Comparison of ENCODE assay signal across 16 mouse cellular contexts in genomic region chr8:123836354-123836753, GRCm38 (mm10). TPM values are rescaled to one million over a fixed set of nuclear protein-coding genes. Genes with fewer than 3 reads are reported as not detected.
"Had no signal": no experiment of that assay in that cellular context is flagged by ENCODE, and none has a peak within 500 bp of the region (broad histone marks: within the 10 kb centered on the region; RNA-seq: fewer than 3 reads in every experiment).

No protein-coding gene starts in this region.

- ATAC-seq: intestine, embryonic 15.5 days; lung, postnatal 0 days had no signal

- H3K27ac ChIP-seq: intestine, embryonic 15.5 days; limb, embryonic 12.5 days; liver, embryonic 15.5 days; neural tube, embryonic 12.5 days; stomach, postnatal 0 days had no signal

- H3K27me3 ChIP-seq: intestine, embryonic 15.5 days; limb, embryonic 12.5 days; liver, embryonic 15.5 days; neural tube, embryonic 12.5 days had no signal

- H3K9me3 ChIP-seq: intestine, embryonic 15.5 days; limb, embryonic 12.5 days; liver, embryonic 15.5 days; neural tube, embryonic 12.5 days had no signal

- H3K4me2 ChIP-seq: intestine, embryonic 15.5 days; limb, embryonic 12.5 days; liver, embryonic 15.5 days; neural tube, embryonic 12.5 days had no signal

- DNase-seq: kidney, adult 18-20 months; kidney, postnatal 10 days; kidney, postnatal 4 days; liver; lung, adult 2 months; lung, postnatal 36 days; midbrain, embryonic 14.5 days; thymus, postnatal 4 days had no signal

- H3K4me1 ChIP-seq: intestine, embryonic 15.5 days; limb, embryonic 12.5 days; liver, embryonic 15.5 days; neural tube, embryonic 12.5 days had no signal

- H3K4me3 ChIP-seq: intestine, embryonic 15.5 days; limb, embryonic 12.5 days; liver, embryonic 15.5 days; neural tube, embryonic 12.5 days had no signal

- H3K9ac ChIP-seq: intestine, embryonic 15.5 days; limb, embryonic 12.5 days; liver, embryonic 15.5 days; neural tube, embryonic 12.5 days had no signal

RNA-seq across cellular contexts. Expression of gene Rab4a, which starts 30.6 kb away (rescaled TPM):
- total RNA-seq: neutrophil, adult 5-6 weeks had no signal

RNA-seq across cellular contexts. Expression of gene Acta1, which starts 58.2 kb away (rescaled TPM):
- total RNA-seq: megakaryocyte progenitor cell, adult 5-6 weeks; neutrophil, adult 5-6 weeks had no signal
